Mouse (Mus musculus) T-helper 2 cell (primary cell): Measurements from ENCODE around the gene Irx4.

Source experiments
- in situ Hi-C: fragments of 300-600 bp; cut with MboI, MseI; formaldehyde crosslinking; loops from one replicate; pipeline ENCODE4 v1.15.1; 2025; ENCODE audit warnings: high pct_unique_total_duplicates

The Irx4 gene

DNA sequence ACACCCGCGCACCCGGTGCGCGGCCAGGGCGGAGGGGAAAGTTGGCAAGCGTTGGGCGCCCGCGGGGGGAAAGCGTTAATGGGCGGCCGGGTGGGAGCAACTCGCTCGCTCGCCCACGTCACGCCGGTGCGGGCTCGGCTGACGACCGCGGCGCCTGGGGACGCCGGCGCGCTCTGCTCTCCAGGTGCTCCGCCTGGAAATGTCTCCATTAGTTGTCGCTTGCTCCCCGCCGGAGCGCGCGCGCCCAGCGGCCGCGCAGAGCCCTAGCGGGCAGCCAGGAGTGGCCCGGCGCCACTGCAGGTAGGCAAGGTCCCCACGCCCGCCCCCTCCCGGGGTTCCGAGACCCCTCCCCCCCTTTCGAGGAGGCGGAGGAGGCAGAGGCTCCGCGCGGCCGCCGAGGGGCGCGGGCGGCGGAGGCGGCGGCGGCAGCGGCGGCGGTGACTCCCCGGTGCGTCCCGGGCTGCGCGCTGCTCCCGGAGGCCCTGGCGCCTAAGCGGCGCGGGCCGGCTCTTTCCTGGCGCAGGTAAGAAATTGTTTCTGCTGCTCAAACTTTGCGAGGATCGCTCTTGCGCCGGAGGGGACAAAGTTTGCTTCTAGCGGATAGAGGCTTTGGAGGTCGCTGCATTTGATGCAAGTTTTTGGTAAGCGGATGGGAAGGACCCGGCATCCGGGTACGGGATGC is at the start of gene Irx4:
Gene Irx4, plus strand, starts transcription at position 126 of the 682 bp plus-strand sequence.
- in situ Hi-C loops, result no loop called here

DNA sequence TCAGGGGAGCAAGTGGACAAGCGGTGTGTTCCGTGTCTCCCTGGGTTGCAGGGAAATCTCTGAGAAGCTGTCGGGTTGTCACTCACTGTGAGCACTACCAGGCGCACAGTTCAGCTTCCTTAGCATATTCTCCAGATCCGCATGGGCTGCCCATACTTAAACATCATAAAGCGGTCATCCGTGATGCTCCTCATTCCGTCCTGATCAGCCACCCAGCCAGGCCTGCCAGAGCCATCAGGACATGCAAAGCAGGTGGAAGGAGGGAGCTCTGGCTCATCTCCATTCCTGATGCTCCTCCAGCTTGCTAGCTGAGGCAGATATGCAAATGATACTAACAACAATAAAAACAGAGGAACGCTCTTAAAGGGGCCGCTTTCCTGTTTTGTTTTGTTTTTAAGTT is 46.0 kb upstream of the Irx4 start:
- in situ Hi-C loops, result no loop called here

DNA sequence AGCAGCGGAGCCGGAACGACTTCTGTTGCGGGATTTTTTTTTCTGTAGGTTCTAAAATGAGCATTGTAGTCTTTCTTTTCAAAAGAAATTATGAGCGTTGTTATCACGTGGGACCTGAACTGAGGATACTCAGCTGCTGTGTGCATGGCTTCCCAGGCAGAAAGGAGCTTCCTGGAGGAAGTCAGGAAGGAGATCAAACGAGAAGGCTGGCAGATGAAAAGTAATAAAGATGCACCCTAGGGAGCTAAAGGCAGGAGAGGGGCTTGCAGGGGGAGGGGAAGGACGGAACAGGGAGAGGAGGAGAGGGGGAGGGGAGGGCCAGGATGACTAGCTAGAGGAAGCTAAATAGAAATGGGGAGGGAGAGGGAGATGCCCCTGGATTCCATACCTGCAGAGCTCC is 23.8 kb upstream of the Irx4 start:
- in situ Hi-C loops, result no loop called here

DNA sequence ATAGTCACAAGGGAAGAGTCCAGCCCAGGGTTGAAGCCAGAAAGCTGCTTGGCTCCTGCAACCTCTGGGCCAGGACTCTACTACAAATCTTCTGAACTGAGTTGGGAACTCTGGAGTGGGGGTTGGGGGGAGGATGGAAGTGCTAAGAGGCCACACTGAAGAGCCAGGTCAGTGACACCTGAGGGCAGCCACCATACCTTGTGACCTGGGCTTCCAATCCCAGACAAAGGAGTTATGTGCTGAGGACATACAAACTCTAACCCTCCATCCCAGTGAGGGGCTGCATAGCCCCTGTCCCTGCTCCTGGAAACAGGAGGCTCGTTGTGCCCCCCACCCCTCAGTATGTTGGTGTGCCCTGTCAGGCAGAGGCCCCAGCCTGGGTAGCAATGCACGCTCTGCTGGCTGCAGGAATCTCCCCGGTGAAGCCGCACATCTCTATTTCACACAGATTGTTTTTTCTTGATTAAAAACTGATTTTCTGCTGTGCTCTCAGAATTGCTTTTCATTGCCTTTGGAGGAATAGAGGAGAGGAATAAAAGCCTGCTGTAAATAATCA is 21.0 kb upstream of the Irx4 start:
- in situ Hi-C loops, result no loop called here

DNA sequence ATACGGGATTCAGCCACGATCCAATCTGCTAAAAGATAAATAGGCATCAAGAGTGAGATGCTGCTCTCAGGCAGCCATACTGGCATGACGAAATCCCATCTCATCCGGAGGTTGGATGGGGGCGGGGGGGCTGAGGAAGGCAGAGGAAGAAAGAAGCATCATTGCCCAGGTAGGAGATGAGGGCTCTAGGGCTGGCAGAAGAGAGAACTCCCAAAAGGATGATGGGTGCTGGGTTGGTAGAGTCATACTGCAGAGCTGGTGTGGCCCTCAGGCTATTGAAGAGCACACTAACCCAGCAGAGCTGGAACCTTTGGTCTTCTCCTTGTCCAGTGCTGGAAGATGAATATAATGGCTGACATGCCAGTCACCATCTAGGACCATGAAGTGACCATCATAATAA is 17.7 kb upstream of the Irx4 start:
- in situ Hi-C loops, result no loop called here

DNA sequence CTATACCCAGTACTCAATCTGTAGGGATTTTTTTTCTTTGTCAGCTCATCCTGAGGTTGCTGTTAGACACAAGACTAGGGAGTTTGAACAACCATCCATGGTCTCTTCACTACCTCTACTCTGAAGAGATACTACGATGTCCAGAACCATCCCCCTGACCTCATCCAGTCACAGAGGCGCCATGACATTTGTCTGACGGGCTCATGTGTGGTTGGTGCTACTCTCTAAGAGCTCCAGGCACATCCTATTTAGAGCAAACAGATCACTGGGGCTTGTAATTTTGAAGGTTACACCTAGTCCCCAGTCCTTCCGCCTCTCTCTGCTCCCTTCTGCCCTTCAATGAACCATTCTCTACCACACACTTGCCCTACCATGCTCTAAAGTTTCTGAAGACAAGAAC is 13.3 kb upstream of the Irx4 start:
- in situ Hi-C loops, result no loop called here

DNA sequence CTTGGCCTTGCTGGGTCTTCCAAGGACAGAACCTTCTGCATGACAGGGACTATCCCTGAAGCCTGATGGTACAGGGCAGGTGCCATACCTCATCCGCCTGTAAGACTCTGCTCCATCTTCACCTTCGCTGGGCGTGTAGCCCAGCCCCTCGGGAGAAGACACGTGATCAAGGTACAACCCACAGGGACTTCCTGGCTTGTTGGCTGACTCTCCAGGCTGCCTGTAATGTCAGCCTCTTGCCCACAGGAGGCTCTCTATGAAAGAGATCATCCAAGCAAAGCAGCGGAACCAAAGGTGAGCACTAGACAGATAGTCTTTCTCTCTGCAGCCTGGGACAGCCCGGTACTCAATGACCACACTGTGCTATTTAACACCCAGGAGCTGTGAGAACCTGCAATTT is 9.1 kb upstream of the Irx4 start:
- in situ Hi-C loops, result no loop called here

DNA sequence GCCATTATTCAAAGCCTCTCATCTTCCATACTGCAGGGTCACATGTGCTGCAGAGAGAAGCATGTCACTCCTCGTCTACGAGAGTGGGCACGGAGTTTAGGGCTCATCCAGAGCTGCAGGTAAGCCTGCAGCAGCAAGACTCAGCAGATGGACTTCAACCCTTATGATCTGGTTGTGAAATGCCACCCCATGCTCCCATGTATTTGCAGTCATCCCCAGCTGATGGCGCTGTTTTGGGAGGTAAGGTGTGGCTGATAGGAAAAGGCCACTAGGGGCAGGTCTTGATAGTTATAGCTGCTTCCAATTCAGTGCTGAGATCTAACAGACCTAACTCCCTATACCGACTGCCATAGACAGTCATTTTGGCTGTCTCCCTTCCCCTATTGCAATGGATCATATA is 8.3 kb upstream of the Irx4 start:
- in situ Hi-C loops, result no loop called here

DNA sequence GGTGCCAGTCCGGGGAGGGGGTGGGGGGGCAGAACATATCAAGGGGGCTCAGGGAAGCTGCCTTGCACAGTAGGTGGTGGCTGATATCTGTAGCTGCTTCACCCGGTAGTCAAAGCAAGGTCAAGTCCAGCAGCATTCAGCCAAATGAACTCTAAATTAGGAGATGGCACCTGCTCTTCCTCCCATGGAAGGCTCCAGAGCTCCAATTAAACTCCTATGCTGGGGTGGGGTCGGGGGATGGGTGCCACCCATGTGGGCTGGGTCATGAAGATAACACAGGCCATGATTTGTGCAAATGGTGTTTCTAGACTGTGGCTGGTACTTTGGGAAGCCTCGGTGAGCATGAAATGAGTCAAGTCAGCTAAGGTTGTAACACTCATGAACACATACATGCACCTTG is 1.9 kb upstream of the Irx4 start:
- in situ Hi-C loops, result no loop called here

DNA sequence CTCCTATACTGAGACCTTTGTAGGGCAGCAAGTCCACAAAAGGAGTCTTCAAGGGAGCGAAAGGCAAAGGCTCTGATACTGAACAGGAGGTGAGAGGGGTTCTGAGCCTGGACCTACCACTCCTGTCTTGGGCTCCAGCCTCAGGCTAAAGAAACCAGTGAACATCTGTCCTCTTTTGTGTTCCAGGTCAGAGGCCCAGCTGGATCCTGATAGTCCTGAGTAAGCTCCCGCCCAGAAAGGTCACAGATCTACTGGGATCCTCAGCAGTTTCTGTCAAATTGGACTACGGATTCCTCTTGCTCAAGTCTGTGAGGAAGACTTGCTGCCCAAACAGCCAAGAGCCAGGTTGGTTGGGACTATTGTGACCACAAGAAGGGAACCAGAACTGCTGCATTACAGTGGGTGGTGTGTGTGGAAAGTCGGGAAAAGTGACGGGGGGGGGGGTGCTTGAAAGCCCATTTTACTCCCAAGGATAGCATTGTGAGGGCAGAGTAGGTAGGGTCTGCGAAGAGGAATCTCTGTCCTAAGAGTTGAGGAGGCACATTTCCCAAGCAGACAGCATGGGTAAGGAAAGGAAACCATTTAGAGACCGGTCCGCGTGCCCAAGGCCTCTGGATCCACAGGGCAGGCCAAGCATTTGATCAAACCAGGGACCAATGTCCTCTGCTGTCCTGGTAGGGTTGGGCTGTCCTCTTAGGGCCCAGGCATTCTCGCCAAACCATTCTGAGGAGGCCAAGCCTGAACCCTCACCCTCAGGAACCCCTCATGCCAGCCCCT is 514 bp upstream of the Irx4 start:
- in situ Hi-C loops, result no loop called here

DNA sequence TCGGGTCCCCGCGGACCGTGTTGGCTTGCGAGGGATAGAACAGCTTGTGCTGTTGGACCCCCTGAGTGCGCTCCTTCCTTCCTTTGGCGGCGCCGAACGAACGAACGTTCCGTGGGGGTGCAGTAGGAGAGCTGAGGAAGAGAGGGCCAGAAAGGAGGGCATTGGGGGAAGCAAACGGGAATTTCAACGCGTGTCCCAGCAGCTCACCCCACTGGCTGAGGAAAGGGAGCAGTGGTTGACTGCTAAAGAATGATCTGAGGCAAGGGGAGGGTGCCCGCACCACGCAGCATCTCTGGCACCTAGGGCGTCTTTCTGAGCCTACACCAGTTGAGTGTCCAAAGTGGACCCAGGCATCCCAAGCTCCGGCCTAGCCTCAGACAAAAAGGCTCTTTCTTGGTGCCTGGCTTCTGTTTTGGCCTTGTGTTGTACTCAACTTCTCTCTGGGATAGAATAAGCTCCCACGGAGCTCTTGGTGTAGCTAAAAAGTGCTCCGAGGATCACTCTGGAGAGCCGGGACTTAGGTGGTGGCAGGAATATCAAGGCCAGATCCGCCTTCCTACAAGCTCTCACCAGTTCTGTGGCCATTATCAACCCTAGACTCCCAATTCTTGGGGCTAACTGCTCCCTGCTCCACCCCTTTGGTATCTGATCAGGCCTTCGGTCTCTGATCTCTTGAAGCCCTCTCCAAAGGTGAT is 904 bp downstream of the Irx4 start:
- in situ Hi-C loops, result no loop called here

DNA sequence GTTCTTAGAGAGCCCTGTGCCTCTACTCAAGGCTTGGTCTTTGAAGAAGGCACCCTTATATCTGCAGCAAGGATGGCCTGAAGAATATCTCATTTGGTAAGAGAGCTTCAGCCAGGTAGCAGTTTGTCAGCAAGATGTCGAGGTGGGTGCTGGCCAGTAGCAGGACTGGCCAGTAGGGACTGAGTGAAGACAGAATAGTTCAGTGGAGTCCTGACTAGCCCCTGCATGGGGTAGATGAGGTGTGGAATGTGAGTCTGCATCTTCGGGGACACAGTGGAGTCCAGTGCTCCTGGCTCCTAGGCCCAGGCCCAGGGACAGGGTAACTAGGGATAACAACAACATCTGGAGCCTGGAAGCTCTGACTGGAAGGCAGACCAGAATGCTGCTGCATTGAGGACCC is 1.6 kb downstream of the Irx4 start:
- in situ Hi-C loops, result no loop called here

DNA sequence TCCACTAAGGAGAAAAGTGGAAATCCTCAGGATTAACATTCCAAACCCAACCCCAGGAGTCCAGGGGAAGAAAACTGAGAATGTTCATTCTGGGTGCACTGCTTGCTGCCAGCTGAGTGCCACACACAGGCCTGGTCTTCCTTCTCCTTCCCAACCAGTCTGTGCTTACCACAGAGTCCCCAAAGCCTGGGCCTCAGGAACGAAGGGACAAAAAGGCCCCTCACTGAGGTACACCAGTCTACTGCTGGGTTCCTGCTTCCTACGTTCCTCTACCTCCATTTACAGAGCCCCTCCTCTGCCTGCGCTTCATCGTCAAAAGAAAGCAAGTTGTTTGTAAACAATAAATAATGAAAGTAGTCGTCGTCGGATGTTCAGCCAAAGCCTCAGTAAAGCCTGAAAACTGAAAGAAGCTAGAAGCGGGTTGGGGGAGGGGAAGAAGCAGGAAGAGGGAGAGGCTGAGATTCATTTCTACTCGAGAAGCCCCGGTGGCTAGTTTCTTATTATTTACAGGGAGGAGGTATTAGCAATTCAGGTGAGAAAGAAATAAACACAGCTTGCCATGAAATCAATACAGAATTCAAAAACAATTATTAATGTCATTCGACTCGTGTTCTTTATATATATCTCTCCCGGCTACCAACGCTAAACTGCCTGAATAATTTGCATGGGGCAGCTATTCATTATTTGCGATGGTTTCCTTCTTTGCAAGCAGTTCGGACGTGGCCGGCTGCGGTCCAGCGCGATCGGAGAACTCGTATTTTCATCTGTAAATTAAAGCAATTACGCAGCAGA is 2.3 kb downstream of the Irx4 start:
- in situ Hi-C loops, result no loop called here

DNA sequence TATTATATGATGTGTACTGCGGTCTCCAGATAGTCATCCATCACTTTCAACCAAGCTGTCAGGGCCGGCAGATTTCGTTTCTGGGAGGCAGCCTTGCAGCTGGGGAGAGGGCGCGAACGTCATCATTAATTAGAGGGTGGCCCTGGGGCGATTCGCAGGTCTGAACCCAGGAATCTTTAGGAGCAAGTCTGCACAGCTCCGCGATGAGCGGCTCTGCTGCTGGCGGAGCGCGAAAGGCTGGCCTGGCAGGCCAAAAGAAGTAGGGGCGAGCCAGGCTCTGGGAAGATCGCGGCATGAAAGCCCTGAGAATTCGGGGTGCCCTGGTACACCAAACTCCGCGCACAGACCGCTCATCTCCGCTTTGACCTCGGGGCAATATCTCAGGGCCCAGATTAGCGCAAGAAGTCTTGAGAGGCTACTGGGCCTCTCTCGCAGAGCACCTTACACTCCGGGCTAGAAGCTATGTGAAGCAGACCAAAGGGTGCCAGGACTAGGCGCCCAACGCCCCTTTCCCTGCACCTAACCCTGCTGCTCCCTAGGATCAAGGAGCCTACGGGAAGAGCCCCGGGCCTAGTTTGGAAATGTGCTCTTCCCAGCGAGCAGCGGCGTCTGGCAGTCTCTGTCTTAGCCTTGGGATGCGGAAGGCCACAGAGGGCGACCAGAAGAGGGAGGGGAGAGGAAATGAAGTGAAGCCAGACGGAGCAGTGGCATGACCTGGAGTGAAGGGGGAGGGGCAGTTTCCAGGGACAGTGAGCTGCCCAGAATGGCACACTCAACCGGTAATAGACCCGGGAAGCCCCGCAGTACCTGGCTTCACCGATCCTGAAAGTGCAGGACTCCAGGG is 3.1 kb downstream of the Irx4 start:
- in situ Hi-C loops, result no loop called here

DNA sequence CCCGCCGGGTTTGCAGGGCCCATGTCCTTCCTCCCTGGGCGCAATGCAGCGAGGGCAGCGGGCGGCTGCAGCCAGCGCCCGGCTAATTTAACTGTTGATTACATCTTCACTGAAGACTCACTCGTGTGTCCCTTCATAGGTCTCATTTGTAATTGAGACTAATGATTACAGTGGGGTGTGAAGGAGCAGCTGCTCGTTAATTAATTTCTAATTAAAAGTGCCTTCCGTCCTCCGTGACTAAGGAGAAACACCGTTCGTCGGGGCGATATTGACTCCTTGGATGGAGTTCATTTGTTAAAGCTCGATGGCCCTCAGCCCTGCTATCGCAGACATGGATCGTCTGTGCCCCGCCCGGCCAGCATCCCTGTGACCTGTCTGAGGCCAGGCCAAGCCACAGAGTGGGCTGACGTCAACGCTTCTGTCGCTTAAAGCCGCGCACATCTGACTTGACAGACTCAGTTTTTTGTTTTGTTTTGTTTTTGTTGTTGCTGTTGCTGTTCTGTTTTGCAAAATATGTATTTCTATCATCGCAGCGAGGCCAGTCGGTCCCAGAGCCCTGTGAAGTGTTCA is 4.0 kb downstream of the Irx4 start:
- in situ Hi-C loops, result no loop called here

DNA sequence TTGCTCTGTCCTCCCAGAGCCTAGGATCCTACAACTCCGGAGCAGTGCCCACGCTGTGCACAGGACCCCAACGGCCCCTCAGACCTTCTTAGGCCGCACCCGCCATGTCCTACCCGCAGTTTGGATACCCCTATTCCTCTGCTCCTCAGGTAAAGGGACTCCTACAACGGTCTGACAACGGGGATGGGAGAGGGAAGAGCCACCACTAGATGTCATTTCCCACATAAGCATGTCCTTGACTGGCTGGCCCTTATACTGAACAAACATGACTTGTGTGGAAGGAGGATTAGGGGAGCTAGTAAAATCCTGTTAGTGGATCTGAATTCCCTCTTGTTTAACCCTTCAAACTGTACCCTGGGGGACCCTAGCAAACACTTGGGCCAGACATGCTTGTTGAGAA is 4.6 kb downstream of the Irx4 start:
- in situ Hi-C loops, result no loop called here

DNA sequence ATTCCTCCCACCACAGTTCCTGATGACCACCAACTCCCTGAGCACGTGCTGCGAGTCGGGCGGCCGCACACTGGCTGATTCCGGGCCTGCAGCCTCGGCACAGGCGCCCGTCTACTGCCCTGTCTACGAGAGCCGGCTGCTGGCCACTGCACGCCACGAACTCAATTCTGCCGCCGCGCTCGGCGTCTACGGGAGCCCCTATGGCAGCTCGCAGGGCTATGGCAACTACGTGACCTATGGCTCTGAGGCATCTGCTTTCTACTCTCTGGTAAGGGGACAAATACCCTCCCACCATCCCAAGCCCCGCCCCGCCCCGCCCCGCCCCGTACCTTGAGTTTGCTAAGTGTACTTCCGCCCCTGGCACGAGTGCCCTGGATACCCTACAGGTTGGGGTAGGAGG is 5.2 kb downstream of the Irx4 start:
- in situ Hi-C loops, result no loop called here

DNA sequence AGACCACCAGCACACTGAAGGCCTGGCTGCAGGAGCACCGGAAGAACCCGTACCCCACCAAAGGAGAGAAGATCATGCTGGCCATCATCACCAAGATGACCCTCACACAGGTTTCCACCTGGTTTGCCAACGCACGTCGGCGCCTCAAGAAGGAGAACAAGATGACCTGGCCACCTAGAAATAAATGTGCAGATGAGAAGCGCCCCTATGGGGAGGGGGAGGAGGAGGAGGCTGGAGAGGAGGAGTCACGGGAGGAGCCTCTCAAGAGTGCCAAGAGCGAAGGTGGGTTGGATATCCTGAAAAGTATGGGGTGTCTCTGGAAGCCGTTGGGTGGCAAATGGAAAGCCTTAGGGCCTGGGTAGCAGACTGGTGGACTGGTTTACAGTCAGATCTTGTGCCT is 7.3 kb downstream of the Irx4 start:
- in situ Hi-C loops, result no loop called here

DNA sequence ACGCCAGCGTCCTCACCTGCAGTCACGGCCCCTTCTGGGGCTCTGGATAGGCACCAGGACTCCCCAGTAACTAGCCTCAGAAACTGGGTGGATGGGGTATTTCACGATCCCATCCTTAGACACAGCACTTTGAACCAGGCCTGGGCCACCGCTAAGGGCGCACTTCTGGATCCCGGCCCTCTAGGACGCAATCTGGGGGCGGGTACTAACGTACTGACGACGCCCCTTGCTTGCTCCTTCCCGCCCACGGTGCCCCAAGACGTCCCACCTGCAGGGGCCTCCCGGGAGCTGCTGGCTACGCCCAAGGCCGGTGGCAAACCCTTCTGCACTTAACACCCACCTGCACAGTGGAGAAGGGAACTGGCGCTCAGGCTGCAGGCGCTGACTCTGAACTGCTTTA is 8.4 kb downstream of the Irx4 start:
- in situ Hi-C loops, result no loop called here

DNA sequence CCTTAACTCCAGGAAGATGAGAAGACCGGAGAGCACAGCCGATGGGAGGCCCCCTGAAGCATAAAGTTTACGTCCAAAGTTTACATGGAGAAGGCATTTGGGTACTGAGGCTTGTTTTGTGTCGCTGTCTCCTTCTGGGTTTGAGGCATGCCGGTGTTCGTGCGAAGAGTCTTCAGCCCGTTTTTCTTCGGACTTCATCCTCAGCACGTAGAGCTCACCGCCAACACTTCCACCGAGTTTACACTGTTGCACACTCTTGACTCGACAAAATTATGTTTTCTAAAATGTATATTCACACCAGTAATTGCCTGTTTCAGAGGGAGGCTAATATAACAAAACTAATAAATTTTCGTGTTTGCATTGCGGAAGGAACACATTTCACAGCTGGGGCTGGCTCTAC is 9.0 kb downstream of the Irx4 start:
- in situ Hi-C loops, result no loop called here

DNA sequence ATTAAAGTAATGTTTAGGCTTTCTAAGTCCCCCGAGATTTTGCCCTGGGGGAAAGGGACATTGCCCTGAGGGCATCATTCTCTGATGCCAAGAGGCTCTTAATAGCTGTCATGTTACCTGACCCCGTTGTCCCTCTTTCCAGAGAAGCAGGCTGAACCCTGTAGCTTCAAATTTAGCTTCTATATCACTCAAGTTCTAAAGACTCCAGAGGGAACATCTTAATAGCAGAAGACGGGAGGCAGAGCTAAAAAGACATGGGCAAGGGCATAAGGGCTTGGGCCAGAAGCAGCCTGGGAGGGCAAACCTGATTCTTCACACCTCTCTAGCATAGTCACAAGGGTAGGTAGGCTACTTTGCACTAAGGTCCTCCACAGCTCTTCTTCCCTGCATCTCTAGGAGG is 9.6 kb downstream of the Irx4 start:
- in situ Hi-C loops, result no loop called here
